Mouse (Mus musculus): ENCODE results near the gene Uchl3. TPM values are rescaled to one million over a fixed set of nuclear protein-coding genes. Genes with fewer than 3 reads are reported as not detected.

Uchl3 gene
- polyA plus RNA-seq, 1 experiment from 2014 or later, result 294 TPM

DNA sequence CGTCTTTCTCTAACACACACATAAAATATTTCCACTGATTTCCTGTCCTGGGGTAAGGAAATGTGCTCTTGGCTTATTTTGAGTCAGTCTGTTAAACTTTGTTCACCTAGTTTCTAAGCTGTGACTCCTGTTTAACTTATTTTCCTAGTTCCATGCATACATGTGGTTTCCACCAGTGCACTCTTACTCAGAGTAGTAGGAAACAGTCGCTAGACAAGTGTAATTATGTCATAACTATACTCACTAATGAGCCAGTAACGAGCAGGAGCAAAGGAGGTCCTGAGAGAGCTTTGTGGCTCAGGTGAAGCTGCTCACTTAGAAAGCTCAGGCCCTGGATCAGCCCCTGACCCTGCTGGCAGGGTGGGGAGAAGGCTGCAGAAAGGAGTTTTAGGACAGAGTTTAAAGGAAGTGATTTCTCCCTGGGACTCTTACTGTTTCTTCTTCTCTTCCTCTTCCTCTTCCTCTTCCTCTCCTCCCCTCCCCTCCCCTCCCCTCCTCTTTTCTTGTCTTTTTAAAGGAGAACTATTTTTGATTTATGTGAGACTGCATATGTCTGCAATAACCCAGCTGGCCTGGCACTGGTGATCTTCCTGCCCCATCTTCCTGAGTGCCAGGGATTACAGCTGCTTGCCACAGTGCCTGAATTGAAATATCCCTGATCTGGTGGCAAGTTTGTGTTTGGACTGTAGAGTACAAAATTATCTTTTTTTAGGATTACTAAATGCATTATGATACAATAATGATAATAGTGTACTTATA lies 8.1 kb downstream of the Uchl3 start:
- H3K9ac ChIP-seq (replicated peaks; ENCODE audit: low read length), result no peak overlapping the region
- H3K36me3 ChIP-seq (ENCODE audit: control insufficient read depth, insufficient read depth, low read length), result peaks cover 26% of the 10 kb centered on the region
- H3K27ac ChIP-seq (replicated peaks; ENCODE audit: low read depth, low read length), result no peak overlapping the region
- DNase-seq, result no peak
- H3K4me3 ChIP-seq (replicated peaks; ENCODE audit: low read depth, low read length), result no peak overlapping the region
- H3K4me1 ChIP-seq (ENCODE audit: control insufficient read depth, insufficient read depth, low read length), result no peaks in the 10 kb centered on the region
- ATAC-seq (ENCODE audit: low FRiP score, low TSS enrichment), result no peak
- H3K27me3 ChIP-seq (ENCODE audit: control insufficient read depth, insufficient read depth, low read length), result no peaks in the 10 kb centered on the region
- H3K4me2 ChIP-seq (ENCODE audit: low read length), result no peak overlapping the region
- no peaks in the 10 kb centered on the region for H3K9me3 ChIP-seq (ENCODE audit: control insufficient read depth, low read length)
- WGBS, result 83% methylated on average over 3 of the region's 3 CpGs

DNA sequence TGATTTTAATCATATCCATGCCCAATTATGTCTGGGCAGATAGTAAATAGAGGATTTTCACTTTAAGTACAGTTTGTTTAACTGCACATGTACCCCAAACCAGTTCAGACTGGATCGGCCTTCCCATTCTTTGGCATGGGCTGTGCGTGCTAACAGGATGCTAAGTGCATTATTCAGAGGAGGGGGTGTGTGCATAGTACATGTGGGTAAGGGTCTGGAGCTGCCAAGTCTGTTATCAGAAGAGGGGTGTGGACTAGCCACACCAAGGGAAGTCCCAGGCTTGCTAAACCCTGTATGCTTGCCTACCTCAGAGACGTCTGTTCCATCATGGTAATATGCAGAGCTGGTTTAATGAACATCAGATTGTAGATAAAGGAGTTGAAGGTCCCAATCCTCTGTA lies 10.5 kb downstream of the Uchl3 start:
- no peaks in the 10 kb centered on the region for H3K4me1 ChIP-seq (ENCODE audit: control insufficient read depth, insufficient read depth, low read length)
- no peaks in the 10 kb centered on the region for H3K27me3 ChIP-seq (ENCODE audit: control insufficient read depth, insufficient read depth, low read length)
- 85% methylated on average over 3 of the region's 3 CpGs for WGBS
- no peak overlapping the region for H3K4me3 ChIP-seq (replicated peaks; ENCODE audit: low read depth, low read length)
- H3K36me3 ChIP-seq (ENCODE audit: control insufficient read depth, insufficient read depth, low read length), result peaks cover 37% of the 10 kb centered on the region
- no peak for ATAC-seq (ENCODE audit: low FRiP score, low TSS enrichment)
- no peaks in the 10 kb centered on the region for H3K9me3 ChIP-seq (ENCODE audit: control insufficient read depth, low read length)
- no peak overlapping the region for H3K4me2 ChIP-seq (ENCODE audit: low read length)
- no peak overlapping the region for H3K27ac ChIP-seq (replicated peaks; ENCODE audit: low read depth, low read length)
- no peak overlapping the region for H3K9ac ChIP-seq (replicated peaks; ENCODE audit: low read length)
- DNase-seq, result no peak

DNA sequence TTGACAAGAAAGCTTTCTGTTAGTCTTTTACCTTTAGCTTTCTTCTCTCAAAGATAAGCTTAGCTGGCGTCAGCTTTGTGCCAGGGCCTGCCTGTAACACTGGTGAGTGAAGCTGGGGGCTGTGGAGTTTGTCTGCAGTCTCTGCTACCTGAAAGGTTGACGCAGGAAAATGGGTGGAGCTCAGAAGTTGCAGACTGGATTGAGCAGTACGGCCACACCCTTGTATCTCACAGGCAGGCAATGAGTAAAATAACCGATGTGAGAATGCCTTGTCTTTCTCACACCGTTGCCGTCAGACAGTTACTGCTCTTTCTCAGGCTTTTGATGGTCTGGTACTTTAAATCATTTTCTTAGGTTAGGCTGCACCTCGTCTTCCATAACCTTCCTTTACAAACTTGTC lies 12.3 kb downstream of the Uchl3 start:
- Histone ChIP-seq H3K9me3 (ENCODE audit: control insufficient read depth, low read length) (no peaks in the 10 kb centered on the region), H3K27me3 (ENCODE audit: control insufficient read depth, insufficient read depth, low read length) (no peaks in the 10 kb centered on the region), H3K36me3 (ENCODE audit: control insufficient read depth, insufficient read depth, low read length) (peaks cover 49% of the 10 kb centered on the region), H3K4me3 (replicated peaks; ENCODE audit: low read depth, low read length) (no peak overlapping the region), H3K4me1 (ENCODE audit: control insufficient read depth, insufficient read depth, low read length) (no peaks in the 10 kb centered on the region), H3K9ac (replicated peaks; ENCODE audit: low read length) (no peak overlapping the region), H3K27ac (replicated peaks; ENCODE audit: low read depth, low read length) (no peak overlapping the region), H3K4me2 (ENCODE audit: low read length) (no peak overlapping the region)
- ATAC-seq (ENCODE audit: low FRiP score, low TSS enrichment), result no peak
- no peak for DNase-seq
- 94% methylated on average over 7 of the region's 7 CpGs for WGBS

DNA sequence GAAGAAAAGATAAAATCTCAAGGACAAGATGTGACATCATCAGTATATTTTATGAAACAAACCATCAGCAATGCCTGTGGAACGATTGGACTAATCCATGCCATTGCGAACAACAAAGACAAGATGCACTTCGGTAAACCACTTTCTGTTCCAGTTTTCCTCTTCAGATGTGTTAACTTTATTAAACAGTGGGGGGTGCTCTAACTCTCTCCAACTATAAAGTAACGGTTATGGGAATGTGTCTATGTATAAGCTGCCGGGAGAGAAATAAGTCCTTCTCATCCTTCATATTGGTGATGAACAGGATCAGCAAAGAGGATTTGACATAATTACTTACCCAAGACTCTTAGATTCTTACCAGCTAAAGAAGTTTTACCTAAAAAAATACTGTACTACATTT lies 12.8 kb downstream of the Uchl3 start:
- DNase-seq (no peak), ATAC-seq (ENCODE audit: low FRiP score, low TSS enrichment) (no peak)
- Histone ChIP-seq H3K27me3 (ENCODE audit: control insufficient read depth, insufficient read depth, low read length) (no peaks in the 10 kb centered on the region), H3K4me1 (ENCODE audit: control insufficient read depth, insufficient read depth, low read length) (no peaks in the 10 kb centered on the region), H3K27ac (replicated peaks; ENCODE audit: low read depth, low read length) (no peak overlapping the region), H3K36me3 (ENCODE audit: control insufficient read depth, insufficient read depth, low read length) (peaks cover 47% of the 10 kb centered on the region), H3K4me2 (ENCODE audit: low read length) (no peak overlapping the region), H3K4me3 (replicated peaks; ENCODE audit: low read depth, low read length) (no peak overlapping the region), H3K9ac (replicated peaks; ENCODE audit: low read length) (no peak overlapping the region), H3K9me3 (ENCODE audit: control insufficient read depth, low read length) (no peaks in the 10 kb centered on the region)
- 85% methylated on average over 5 of the region's 5 CpGs for WGBS

- ATAC-seq (ENCODE audit: low FRiP score, low TSS enrichment) (no peak), DNase-seq (no peak)
- Histone ChIP-seq H3K27me3 (ENCODE audit: control insufficient read depth, insufficient read depth, low read length) (no peaks in the 10 kb centered on the region), H3K9me3 (ENCODE audit: control insufficient read depth, low read length) (no peaks in the 10 kb centered on the region), H3K36me3 (ENCODE audit: control insufficient read depth, insufficient read depth, low read length) (peaks cover 49% of the 10 kb centered on the region), H3K27ac (replicated peaks; ENCODE audit: low read depth, low read length) (no peak overlapping the region), H3K4me3 (replicated peaks; ENCODE audit: low read depth, low read length) (no peak overlapping the region), H3K4me1 (ENCODE audit: control insufficient read depth, insufficient read depth, low read length) (no peaks in the 10 kb centered on the region), H3K4me2 (ENCODE audit: low read length) (no peak overlapping the region), H3K9ac (replicated peaks; ENCODE audit: low read length) (no peak overlapping the region)
- 97% methylated on average over 7 of the region's 7 CpGs for WGBS
These were observed 14.9 kb downstream of the Uchl3 start for GRCm38 (mm10) chr14:101668626-101669025.

- DNase-seq, result no peak
- peaks cover 51% of the 10 kb centered on the region for H3K36me3 ChIP-seq (ENCODE audit: control insufficient read depth, insufficient read depth, low read length)
- no peaks in the 10 kb centered on the region for H3K27me3 ChIP-seq (ENCODE audit: control insufficient read depth, insufficient read depth, low read length)
- no peak overlapping the region for H3K4me3 ChIP-seq (replicated peaks; ENCODE audit: low read depth, low read length)
- WGBS, result 100% methylated on average over 1 of the region's 1 CpGs
- no peaks in the 10 kb centered on the region for H3K9me3 ChIP-seq (ENCODE audit: control insufficient read depth, low read length)
- ATAC-seq (ENCODE audit: low FRiP score, low TSS enrichment), result no peak
- no peak overlapping the region for H3K9ac ChIP-seq (replicated peaks; ENCODE audit: low read length)
- no peak overlapping the region for H3K27ac ChIP-seq (replicated peaks; ENCODE audit: low read depth, low read length)
- no peak overlapping the region for H3K4me2 ChIP-seq (ENCODE audit: low read length)
- no peaks in the 10 kb centered on the region for H3K4me1 ChIP-seq (ENCODE audit: control insufficient read depth, insufficient read depth, low read length)
These were observed 18.5 kb downstream of the Uchl3 start for GRCm38 (mm10) chr14:101672226-101672625.

DNA sequence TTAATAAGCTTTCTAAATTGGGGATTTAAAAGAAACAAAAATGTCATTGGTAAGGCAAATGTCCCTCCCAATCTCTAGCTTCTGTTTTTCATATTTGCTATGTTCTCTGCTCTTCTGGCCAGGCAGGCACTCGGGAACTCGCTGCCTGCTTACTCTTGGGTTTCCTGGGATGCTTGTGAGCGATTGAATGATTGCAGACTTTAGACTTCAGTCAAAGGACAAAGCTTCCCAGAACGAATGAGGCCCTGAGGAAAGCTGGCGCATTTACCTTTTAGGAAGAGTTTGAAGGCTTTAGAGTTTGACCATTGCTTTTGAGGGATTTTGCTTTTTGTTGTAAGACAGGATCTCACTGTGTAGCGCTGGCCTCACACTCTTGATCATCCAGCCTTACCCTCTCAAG lies 33.9 kb downstream of the Uchl3 start:
- no peak overlapping the region for H3K4me2 ChIP-seq (ENCODE audit: low read length)
- no peak overlapping the region for H3K27ac ChIP-seq (replicated peaks; ENCODE audit: low read depth, low read length)
- H3K4me1 ChIP-seq (ENCODE audit: control insufficient read depth, insufficient read depth, low read length), result no peaks in the 10 kb centered on the region
- ATAC-seq (ENCODE audit: low FRiP score, low TSS enrichment), result no peak
- 91% methylated on average over 6 of the region's 6 CpGs for WGBS
- H3K9ac ChIP-seq (replicated peaks; ENCODE audit: low read length), result no peak overlapping the region
- H3K36me3 ChIP-seq (ENCODE audit: control insufficient read depth, insufficient read depth, low read length), result peaks cover 11% of the 10 kb centered on the region
- H3K4me3 ChIP-seq (replicated peaks; ENCODE audit: low read depth, low read length), result no peak overlapping the region
- H3K9me3 ChIP-seq (ENCODE audit: control insufficient read depth, low read length), result no peaks in the 10 kb centered on the region
- no peaks in the 10 kb centered on the region for H3K27me3 ChIP-seq (ENCODE audit: control insufficient read depth, insufficient read depth, low read length)
- DNase-seq, result no peak

DNA sequence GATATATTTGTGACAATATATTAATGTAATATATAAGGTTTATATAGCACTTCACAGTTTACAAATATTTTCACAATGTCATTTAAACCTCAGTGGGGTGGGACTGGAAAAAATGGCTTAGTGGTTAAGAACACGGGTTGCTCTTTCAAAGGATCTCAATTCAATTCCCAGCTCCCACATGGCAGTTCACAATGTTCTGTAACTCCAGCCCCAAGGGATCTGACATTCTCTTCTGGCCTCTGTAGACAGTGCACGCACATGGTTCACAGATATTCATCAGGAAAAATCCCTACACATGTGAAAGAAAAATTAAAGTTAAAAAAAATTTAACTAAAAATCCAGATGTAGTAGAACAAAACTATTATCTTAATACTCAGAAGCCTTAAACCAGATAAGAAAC lies 34.6 kb downstream of the Uchl3 start:
- Histone ChIP-seq H3K36me3 (ENCODE audit: control insufficient read depth, insufficient read depth, low read length) (peaks cover 15% of the 10 kb centered on the region), H3K27me3 (ENCODE audit: control insufficient read depth, insufficient read depth, low read length) (no peaks in the 10 kb centered on the region), H3K9ac (replicated peaks; ENCODE audit: low read length) (no peak overlapping the region), H3K4me1 (ENCODE audit: control insufficient read depth, insufficient read depth, low read length) (no peaks in the 10 kb centered on the region), H3K27ac (replicated peaks; ENCODE audit: low read depth, low read length) (no peak overlapping the region), H3K4me2 (ENCODE audit: low read length) (no peak overlapping the region), H3K9me3 (ENCODE audit: control insufficient read depth, low read length) (no peaks in the 10 kb centered on the region), H3K4me3 (replicated peaks; ENCODE audit: low read depth, low read length) (no peak overlapping the region)
- WGBS, result 75% methylated on average over 2 of the region's 2 CpGs
- DNase-seq, result no peak
- no peak for ATAC-seq (ENCODE audit: low FRiP score, low TSS enrichment)

GRCm38 (mm10) chr14:101704479-101704878 lies 50.7 kb downstream of the Uchl3 start:
- ATAC-seq (ENCODE audit: low FRiP score, low TSS enrichment) (no peak), DNase-seq (no peak)
- H3K4me3 ChIP-seq (replicated peaks; ENCODE audit: low read depth, low read length), result no peak overlapping the region
- no peaks in the 10 kb centered on the region for H3K36me3 ChIP-seq (ENCODE audit: control insufficient read depth, insufficient read depth, low read length)
- no peaks in the 10 kb centered on the region for H3K27me3 ChIP-seq (ENCODE audit: control insufficient read depth, insufficient read depth, low read length)
- no peak overlapping the region for H3K9ac ChIP-seq (replicated peaks; ENCODE audit: low read length)
- H3K27ac ChIP-seq (replicated peaks; ENCODE audit: low read depth, low read length), result no peak overlapping the region
- WGBS, result 78% methylated on average over 4 of the region's 4 CpGs
- H3K4me2 ChIP-seq (ENCODE audit: low read length), result no peak overlapping the region
- H3K9me3 ChIP-seq (ENCODE audit: control insufficient read depth, low read length), result no peaks in the 10 kb centered on the region
- H3K4me1 ChIP-seq (ENCODE audit: control insufficient read depth, insufficient read depth, low read length), result no peaks in the 10 kb centered on the region
